Mouse (Mus musculus) adrenal gland, postnatal 36 days (tissue): Measurements from ENCODE around the gene Rae1. TPM values are rescaled to one million over a fixed set of nuclear protein-coding genes. Genes with fewer than 3 reads are reported as not detected.
A peak's percentile ranks its signal among the peaks of the same experiment; 100 is the strongest.

Source experiments
- DNase-seq, 2 experiments: peaks; one replicate each; pipeline ENCODE4 v3.0.0; 2021; ENCODE audit warnings: mixed read lengths in 1 of 2
- total RNA-seq, 2 experiments: library from RNA; stranded (reverse); gene quantifications; 2 replicates each; pipeline ENCODE4 v1.2.3; 2021

Gene Rae1
- total RNA-seq, 2 experiments from 2014 or later: 64.8 to 66.1 TPM

- peak; percentile 67 to 72 for DNase-seq
These were observed 9.8 kb upstream of the Rae1 start for GRCm38 (mm10) chr2:172990161-172990560.

GRCm38 (mm10) chr2:172996207-172996606 is 3.7 kb upstream of the Rae1 start:
- peak; percentile 78 to 85 for DNase-seq

- DNase-seq: no peak
These were observed 2.2 kb upstream of the Rae1 start for GRCm38 (mm10) chr2:172997748-172998147.

- DNase-seq: no peak
These were observed 1.4 kb upstream of the Rae1 start for GRCm38 (mm10) chr2:172998478-172998877.

- peak; percentile 76 to 83 for DNase-seq
These were observed 352 bp downstream of the Rae1 start for GRCm38 (mm10) chr2:173000285-173000652.

- no peak for DNase-seq
These were observed 1.0 kb downstream of the Rae1 start for GRCm38 (mm10) chr2:173000921-173001320.

GRCm38 (mm10) chr2:173003737-173004136 is 3.8 kb downstream of the Rae1 start:
- DNase-seq: no peak

GRCm38 (mm10) chr2:173010220-173010717 is 10.4 kb downstream of the Rae1 start:
- DNase-seq: no peak

GRCm38 (mm10) chr2:173011440-173011839 is 11.5 kb downstream of the Rae1 start:
- no peak for DNase-seq

GRCm38 (mm10) chr2:173014741-173015287 is 14.9 kb downstream of the Rae1 start:
- no peak for DNase-seq

GRCm38 (mm10) chr2:173017940-173018339 is 18.0 kb downstream of the Rae1 start:
- no peak for DNase-seq

- DNase-seq: peak; percentile 88
These were observed 18.7 kb downstream of the Rae1 start for GRCm38 (mm10) chr2:173018618-173019017.

- no peak for DNase-seq
These were observed 19.4 kb downstream of the Rae1 start for GRCm38 (mm10) chr2:173019322-173019721.

GRCm38 (mm10) chr2:173019790-173020189 is 19.9 kb downstream of the Rae1 start:
- DNase-seq: peak; percentile 95 to 97

- DNase-seq: no peak
These were observed 20.5 kb downstream of the Rae1 start, which contains the start of gene Rbm38 for GRCm38 (mm10) chr2:173020430-173020829. Gene Rbm38 (plus strand): TSS chr2:173020498.

GRCm38 (mm10) chr2:173021633-173022055 is 21.7 kb downstream of the Rae1 start:
- DNase-seq: peak; percentile 95 to 96

- DNase-seq: peak in 1 of 2 experiments; percentile 59
These were observed 22.3 kb downstream of the Rae1 start for GRCm38 (mm10) chr2:173022056-173022681.

- DNase-seq: no peak
These were observed 22.9 kb downstream of the Rae1 start for GRCm38 (mm10) chr2:173022813-173023212.

GRCm38 (mm10) chr2:173023371-173023851 is 23.5 kb downstream of the Rae1 start:
- no peak for DNase-seq

GRCm38 (mm10) chr2:173023966-173024365 is 24.0 kb downstream of the Rae1 start:
- DNase-seq: no peak

- DNase-seq: no peak
These were observed 24.5 kb downstream of the Rae1 start for GRCm38 (mm10) chr2:173024392-173024791.

- no peak for DNase-seq
These were observed 25.0 kb downstream of the Rae1 start for GRCm38 (mm10) chr2:173024938-173025337.

GRCm38 (mm10) chr2:173026286-173026685 is 26.4 kb downstream of the Rae1 start:
- no peak for DNase-seq

GRCm38 (mm10) chr2:173026688-173027131 is 26.8 kb downstream of the Rae1 start:
- no peak for DNase-seq
